Mouse (Mus musculus): ENCODE measurements around the gene Mrpl48. TPM values are rescaled to one million over a fixed set of nuclear protein-coding genes. Genes with fewer than 3 reads are reported as not detected.

Gene Mrpl48
- total and polyA plus RNA-seq, 3 experiments: 39.5 to 67.3 TPM; not detected in 1

DNA sequence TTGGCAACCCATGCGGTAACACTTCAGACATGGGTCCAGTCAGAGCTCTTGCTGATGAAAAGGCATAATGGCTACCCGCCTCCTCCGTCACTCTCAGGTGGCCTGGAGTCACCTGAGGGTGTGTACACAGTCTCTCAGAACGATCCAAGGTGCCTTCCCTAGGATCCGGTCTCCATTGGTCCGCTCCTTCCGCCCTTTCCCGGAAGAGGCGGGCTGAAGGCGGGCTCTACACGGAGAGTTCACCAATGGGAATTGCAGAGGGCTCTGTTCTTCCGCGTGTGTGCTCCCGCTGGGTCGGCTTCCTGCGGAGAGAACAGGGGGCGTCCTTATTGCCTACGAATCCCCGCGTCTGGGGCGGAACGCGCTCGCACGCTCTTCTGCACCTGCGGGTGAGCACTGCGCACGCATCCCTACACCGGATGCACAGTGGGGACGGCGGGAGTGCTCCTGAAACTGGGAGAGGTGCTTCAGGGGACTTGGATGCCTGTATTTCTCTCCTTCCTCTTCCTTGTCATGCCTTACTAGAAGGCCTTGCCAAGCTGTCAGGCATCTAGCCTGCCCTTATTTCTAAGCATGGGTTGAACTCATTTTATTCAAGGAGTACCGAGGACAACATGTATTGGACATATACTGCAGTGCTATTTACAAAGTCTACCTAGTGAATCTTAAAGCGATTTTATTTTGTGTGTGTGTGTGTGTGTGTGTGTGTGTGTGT lies 71.1 kb downstream of the Mrpl48 start, which contains the start of gene Coa4 (continued):
- no peak for TF ChIP-seq RCOR1 (IDR thresholded peaks at IDR 0.05; ENCODE audit: low read depth, low read length)
- TF ChIP-seq CHD1 (IDR thresholded peaks at IDR 0.05; ENCODE audit: low read depth, low read length): no peak
- no peak for TF ChIP-seq USF2 (IDR thresholded peaks at IDR 0.05; ENCODE audit: borderline replicate concordance in 1 of 2, insufficient read depth in 1 of 2, low read depth in 1 of 2, low read length in 2 of 2)
- no peak for TF ChIP-seq CTCF (IDR thresholded peaks at IDR 0.05 in 2 of 3, conservative IDR thresholded peaks at IDR 0.05 in 1 of 3; ENCODE audit: control insufficient read depth in 1 of 3, insufficient read depth in 1 of 3, low read depth in 2 of 3, low read length in 3 of 3, poor library complexity in 1 of 3, severe bottlenecking in 1 of 3)
- no peak for TF ChIP-seq ZNF384 (IDR thresholded peaks at IDR 0.05; ENCODE audit: low read depth, low read length)
- no peak for TF ChIP-seq GABPA (IDR thresholded peaks at IDR 0.05; ENCODE audit: low read depth, low read length)
- TF ChIP-seq MAX (IDR thresholded peaks at IDR 0.05; ENCODE audit: low read length): peak; percentile 79
- TF ChIP-seq HCFC1 (IDR thresholded peaks at IDR 0.05; ENCODE audit: low read depth, low read length): peak; percentile 82
- TF ChIP-seq MYC (IDR thresholded peaks at IDR 0.05; ENCODE audit: low read depth, low read length): peak; percentile 90
- no peak for TF ChIP-seq TAL1 (IDR thresholded peaks at IDR 0.05; ENCODE audit: low read length)
- TF ChIP-seq NRF1 (IDR thresholded peaks at IDR 0.05; ENCODE audit: insufficient read depth, low read depth, low read length, poor library complexity, severe bottlenecking): peak; percentile 66
- TF ChIP-seq ZKSCAN1 (IDR thresholded peaks at IDR 0.05; ENCODE audit: low read depth, low read length): no peak
- TF ChIP-seq GATA1 (IDR thresholded peaks at IDR 0.05; ENCODE audit: low read depth, low read length): peak; percentile 66

GRCm38 (mm10) chr7:100535831-100536230 lies 72.3 kb downstream of the Mrpl48 start:
- Histone ChIP-seq H3K36me3 (ENCODE audit: control insufficient read depth in 1 of 2, insufficient read depth in 2 of 2, low read length in 2 of 2) (peaks cover 0 to 8% of the 10 kb centered on the region in 2 experiments; a peak in 2 of 4 replicates), H3K27ac (ENCODE audit: control insufficient read depth, low read depth, low read length) (no peak overlapping the region), H3K27me3 (ENCODE audit: control insufficient read depth in 1 of 2, insufficient read depth in 2 of 2, low read length in 2 of 2) (no peaks in the 10 kb centered on the region), H3K4me1 (ENCODE audit: control insufficient read depth in 1 of 2, insufficient read depth in 2 of 2, low read length in 2 of 2) (peaks cover 3 to 22% of the 10 kb centered on the region in 2 experiments), H3K9ac (ENCODE audit: control insufficient read depth, low read depth, low read length, poor library complexity, severe bottlenecking) (no peak overlapping the region), H3K4me3 (ENCODE audit: control insufficient read depth in 1 of 2, insufficient read depth in 1 of 2, low read depth in 2 of 2, low read length in 2 of 2) (no peak overlapping the region), H3K9me3 (replicated peaks; ENCODE audit: insufficient read depth, low read length) (no peaks in the 10 kb centered on the region), H3K79me2 (ENCODE audit: control insufficient read depth, insufficient read depth, low read length, poor library complexity) (peaks cover 2% of the 10 kb centered on the region)
- no peak for DNase-seq (ENCODE audit: low read depth, low spot score)
- TF ChIP-seq USF1 (IDR thresholded peaks at IDR 0.05; ENCODE audit: low read depth, low read length): no peak
- no peak for TF ChIP-seq ZMIZ1 (IDR thresholded peaks at IDR 0.05; ENCODE audit: low read depth, low read length)
- no peak for TF ChIP-seq KAT2A (conservative IDR thresholded peaks at IDR 0.05; ENCODE audit: low read depth, low read length)
- no peak for TF ChIP-seq POLR2AphosphoS5 (IDR thresholded peaks at IDR 0.05; ENCODE audit: borderline replicate concordance, low read depth, low read length)
- TF ChIP-seq TCF12 (IDR thresholded peaks at IDR 0.05; ENCODE audit: low read depth, low read length): no peak
- TF ChIP-seq MYB (IDR thresholded peaks at IDR 0.05; ENCODE audit: low read depth, low read length): no peak
- no peak for TF ChIP-seq POLR2AphosphoS2 (IDR thresholded peaks at IDR 0.05; ENCODE audit: low read length)
